Mouse (Mus musculus): Measurements from ENCODE around the gene Rapgef1.
"Not testable (repeated sequence)": the region's sequence is repeated elsewhere in the genome, so short reads cannot be mapped to it uniquely, and the experiment has no call there.

Rapgef1 gene

GRCm38 (mm10) chr2:29733348-29733747 is 113.8 kb downstream of the Rapgef1 start:
- no peak for DNase-seq (ENCODE audit: low read depth in 2 of 2, low spot score in 2 of 2)

DNA sequence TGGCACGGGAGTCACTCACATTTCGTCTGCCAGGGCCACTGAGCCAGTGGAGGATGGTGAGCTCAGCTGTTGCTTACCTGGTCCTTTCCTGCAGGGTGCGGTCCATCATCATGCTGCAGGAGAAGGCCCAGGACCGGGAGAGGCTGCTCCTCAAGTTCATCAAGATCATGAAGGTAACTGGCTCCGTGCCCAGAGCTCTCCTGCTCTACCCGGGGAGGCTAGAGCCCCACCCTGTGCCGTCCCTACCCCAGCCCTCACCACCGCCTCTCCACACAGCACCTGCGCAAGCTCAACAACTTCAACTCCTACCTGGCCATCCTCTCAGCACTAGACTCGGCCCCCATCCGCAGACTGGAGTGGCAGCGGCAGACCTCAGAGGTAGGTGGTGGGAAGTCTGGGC is 116.2 kb downstream of the Rapgef1 start:
- no peak for DNase-seq (ENCODE audit: low read depth in 2 of 2, low spot score in 2 of 2)

DNA sequence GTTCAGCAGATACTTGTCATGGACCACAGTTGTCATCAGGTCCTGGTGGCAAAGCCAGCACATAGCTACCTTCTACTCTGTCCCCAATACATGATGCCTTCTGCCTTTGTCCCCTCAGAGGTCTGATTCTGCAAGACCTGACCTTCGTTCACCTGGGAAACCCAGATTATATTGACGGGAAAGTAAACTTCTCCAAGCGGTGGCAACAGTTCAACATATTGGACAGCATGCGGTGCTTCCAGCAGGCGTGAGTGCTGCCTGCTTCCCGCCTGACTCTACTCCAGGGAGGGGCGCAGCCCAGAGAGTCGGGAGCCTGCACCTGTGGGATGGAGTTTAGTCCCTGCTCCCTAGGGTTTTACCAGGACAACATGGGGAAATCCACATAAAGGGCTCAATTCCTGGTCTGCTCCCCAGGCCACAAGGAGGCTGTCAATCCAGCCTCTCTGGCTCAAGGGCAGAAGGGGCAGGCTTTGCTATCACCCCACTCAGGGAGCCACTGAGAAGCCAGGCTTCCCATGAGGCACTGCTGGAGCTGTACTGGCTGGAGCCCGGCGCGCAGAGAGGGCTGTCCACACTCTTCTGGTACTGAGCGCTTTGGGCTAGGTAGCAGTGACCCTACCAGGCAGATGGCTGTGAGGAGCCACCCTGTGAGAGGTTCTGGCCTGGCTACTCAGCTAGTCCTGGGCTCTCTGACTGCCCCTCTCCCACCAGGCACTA is 117.8 kb downstream of the Rapgef1 start:
- no peak for DNase-seq (ENCODE audit: low read depth in 2 of 2, low spot score in 2 of 2)

DNA sequence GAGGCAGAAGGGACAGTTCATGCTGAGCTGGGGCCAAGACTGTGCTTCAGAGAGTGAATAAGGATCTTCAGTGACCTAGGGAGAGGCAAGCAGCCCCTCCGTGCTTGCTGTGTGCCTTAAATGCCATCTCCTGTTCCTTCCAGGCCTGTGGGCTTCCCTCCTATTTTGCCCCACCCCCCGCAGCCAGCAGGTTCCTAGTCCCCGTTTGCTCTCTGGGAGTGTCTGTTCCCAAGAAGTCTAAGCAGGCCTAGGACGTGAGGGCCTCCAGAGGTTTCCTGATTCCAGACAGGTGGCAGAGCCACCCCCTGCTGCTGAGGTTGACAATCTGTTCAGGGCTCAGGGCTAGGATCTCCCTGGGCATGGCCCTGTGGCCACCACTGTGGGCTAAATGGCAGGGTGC is 119.3 kb downstream of the Rapgef1 start:
- DNase-seq (ENCODE audit: low read depth in 2 of 2, low spot score in 2 of 2), result no peak

DNA sequence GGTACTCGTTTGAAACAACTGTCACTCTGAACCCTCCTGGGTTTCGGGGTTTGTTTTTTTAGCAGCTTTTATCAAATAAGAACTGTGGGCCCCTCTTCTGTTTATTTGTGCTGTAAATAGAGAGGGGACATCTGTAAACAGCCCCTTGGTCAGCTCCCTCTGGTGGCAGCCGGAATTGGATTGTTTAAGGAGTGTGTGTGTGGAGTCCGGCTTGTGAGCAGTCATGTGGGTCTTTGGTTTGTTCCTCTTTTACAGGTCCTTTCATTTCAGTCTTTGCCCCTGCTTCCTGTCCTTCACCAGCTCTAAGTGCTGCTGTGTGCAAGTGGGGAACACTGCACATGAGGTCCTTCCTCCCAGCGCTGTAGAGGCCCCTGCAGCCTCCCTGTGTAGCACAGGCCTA is 119.8 kb downstream of the Rapgef1 start:
- no peak for DNase-seq (ENCODE audit: low read depth in 2 of 2, low spot score in 2 of 2)

DNA sequence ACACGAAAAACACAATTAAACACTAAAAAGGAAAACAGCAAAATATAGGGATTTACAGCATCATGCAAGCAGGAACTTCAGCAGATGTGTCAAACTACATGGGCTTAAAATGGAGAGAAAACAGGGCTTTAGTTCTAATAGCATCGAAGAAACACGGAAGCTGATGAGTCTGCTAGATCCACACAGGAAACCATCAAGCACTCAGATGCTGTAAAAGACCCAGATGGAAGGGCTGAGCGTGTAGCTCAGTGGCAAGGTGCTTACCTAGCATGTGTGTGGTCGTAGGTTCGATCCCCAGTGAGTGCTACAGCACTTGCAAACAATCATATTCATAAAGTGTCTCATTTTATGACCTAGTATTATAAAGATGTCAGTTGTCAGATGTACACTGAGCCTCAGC is 121.7 kb downstream of the Rapgef1 start:
- no peak for DNase-seq (ENCODE audit: low read depth in 2 of 2, low spot score in 2 of 2)

- DNase-seq (ENCODE audit: low read depth in 2 of 2, low spot score in 2 of 2), result no peak
These were observed 124.7 kb downstream of the Rapgef1 start for GRCm38 (mm10) chr2:29744256-29744655.

- DNase-seq (ENCODE audit: low read depth in 2 of 2, low spot score in 2 of 2), result no peak
These were observed 127.8 kb downstream of the Rapgef1 start for GRCm38 (mm10) chr2:29747188-29747782.

DNA sequence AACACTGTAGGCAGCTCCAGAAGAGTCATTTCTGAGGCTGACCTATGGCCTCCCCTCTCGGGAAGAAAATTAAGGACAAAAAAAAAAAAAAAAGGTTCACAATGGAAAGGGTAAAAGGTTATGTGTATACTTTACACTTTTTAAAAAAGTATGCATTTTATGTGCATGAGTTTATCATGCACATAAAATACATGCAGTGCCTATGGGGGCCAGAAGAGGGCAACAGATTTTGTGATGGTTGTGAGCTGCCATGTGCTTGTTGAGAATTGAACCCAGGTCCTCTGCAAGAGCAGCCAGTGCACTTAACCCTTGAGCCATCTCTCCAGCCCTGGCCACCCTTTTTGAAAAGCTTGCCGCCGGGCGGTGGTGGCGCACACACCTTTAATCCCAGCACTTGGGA is 128.3 kb downstream of the Rapgef1 start:
- DNase-seq (ENCODE audit: low read depth in 2 of 2, low spot score in 2 of 2), result no peak

DNA sequence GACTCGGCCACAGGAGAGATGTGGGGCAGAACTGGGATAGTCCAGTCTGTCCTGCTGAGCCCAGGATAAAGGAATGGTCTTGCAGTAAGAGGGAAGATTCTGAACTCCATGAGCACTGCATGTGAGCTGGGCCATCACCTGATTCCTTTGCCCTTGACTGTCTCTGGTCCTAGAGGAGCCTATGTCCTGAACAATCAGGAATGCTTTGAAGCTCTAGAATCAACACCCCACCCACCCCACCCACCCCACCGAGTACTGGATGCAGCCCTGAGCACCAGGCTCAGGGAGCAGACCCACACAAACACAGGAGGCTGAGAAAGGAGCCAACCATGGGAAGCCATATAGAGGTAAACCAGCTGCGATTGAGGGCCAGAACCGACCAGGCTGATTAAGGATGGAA is 129.0 kb downstream of the Rapgef1 start:
- no peak for DNase-seq (ENCODE audit: low read depth in 2 of 2, low spot score in 2 of 2)

DNA sequence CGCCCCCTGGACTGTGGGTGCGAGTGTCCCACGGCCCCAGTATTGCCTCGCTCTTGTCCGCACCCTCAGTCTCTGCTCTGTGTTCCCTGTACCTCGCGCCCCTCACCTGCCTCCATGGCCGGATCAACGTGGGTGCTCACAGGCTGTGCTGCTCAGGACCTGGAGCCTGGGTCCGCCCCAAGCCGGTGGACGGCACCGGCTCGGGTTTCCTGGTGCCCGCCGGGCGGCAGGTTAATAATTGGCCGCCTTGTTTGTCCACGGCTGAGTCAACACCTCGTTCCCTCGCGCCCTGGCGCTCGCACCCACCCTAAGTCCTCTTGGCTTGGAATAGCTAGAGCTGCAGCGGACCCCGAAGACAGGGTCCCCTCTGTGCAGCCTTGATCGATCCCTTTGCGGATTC is 132.0 kb downstream of the Rapgef1 start, which contains the start of gene Gm13420:
Gene Gm13420 (minus strand): TSS at position 189 of the 400 bp plus-strand sequence.
- no peak for DNase-seq (ENCODE audit: low read depth in 2 of 2, low spot score in 2 of 2)

GRCm38 (mm10) chr2:29752397-29752796 is 132.9 kb downstream of the Rapgef1 start:
- DNase-seq (ENCODE audit: low read depth in 2 of 2, low spot score in 2 of 2), result no peak

GRCm38 (mm10) chr2:29755693-29756092 is 136.2 kb downstream of the Rapgef1 start:
- no peak for DNase-seq (ENCODE audit: low read depth in 2 of 2, low spot score in 2 of 2)

- peak; percentile 47 to 56 for DNase-seq (ENCODE audit: low read depth in 2 of 2, low spot score in 2 of 2)
These were observed 145.3 kb downstream of the Rapgef1 start for GRCm38 (mm10) chr2:29764831-29765230.

GRCm38 (mm10) chr2:29767976-29768709 is 148.6 kb downstream of the Rapgef1 start:
- DNase-seq (ENCODE audit: low read depth in 2 of 2, low spot score in 2 of 2), result no peak

DNA sequence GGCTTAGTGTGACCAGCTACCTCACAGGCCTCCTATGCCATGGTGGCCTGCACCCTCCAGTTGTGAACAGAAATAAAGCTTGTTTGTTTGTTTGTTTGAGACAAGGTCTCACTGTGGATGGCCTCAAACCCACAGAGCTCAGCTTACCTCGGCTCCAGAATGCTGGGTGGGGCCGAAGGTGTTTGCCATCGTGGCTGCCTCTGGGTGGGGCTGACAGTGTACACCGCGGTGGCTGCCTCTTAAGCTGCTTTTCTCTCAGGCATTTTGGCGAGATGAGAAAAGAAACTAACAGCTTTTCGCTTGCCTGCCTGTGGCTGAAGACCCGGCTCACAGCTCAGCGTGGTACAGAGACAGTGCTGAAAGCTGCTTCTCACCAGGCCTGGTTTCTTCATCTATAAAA is 149.4 kb downstream of the Rapgef1 start:
- no peak for DNase-seq (ENCODE audit: low read depth in 2 of 2, low spot score in 2 of 2)

DNA sequence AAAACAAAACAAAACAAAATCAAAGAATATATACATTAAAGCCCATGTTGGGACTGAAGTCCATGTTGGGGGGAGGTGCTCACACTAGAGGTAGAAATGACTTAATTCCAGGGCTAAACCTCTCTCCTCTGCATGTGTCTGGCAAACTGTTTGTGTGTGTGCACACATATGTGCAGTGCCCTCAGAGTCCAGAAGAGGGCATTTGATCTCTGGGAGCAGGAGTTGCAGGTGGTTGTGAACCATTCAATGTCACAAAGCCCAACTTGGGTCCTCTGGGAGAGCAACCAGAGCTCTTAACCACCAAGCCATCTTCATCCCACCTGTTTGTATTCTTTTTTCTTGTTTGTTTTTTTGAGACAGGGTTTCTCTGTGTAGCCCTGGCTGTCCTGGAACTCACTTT is 150.6 kb downstream of the Rapgef1 start:
- no peak for DNase-seq (ENCODE audit: low read depth in 2 of 2, low spot score in 2 of 2)

- DNase-seq (ENCODE audit: low read depth in 2 of 2, low spot score in 2 of 2), result no peak
These were observed 152.3 kb downstream of the Rapgef1 start for GRCm38 (mm10) chr2:29771611-29772461.

- DNase-seq (ENCODE audit: low read depth in 2 of 2, low spot score in 2 of 2), result no peak
These were observed 153.8 kb downstream of the Rapgef1 start for GRCm38 (mm10) chr2:29773323-29773722.

DNA sequence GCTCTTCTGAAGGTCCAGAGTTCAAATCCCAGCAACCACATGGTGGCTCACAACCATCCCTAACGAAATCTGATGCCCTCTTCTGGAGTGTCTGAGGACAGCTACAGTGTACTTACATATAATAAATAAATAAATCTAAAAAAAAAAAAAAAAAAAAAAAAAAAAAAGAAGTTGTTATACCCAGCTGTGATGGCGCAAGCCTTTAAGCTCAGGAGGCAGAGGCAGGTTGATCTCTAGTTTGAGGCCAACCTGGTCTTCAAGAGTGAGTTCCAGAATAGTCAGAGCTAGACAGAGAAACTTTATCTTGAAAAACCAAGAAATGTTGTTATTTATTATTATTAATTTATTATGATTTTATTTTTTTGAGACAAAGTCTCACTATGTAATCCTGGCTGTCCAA is 161.7 kb downstream of the Rapgef1 start:
- not testable (repeated sequence) for DNase-seq (ENCODE audit: low read depth in 2 of 2, low spot score in 2 of 2)

DNA sequence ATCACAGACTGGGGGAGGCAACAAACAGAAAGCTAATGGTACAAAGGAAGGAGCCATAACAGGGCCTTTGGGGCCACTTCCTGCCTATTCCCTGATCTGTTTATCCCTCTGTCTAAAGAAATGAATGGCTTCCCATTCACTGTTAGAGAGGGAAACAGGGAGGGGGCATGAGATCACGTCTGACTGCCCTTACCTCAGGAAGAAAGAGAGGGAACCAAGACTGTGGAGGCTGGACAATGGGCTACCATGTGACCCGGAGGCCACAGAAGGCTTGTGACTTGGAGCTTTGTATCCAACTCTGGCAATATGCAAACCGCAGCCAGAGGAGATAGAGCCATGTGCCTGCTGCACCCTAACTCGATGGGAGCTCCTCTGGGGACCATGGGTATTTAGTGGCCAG is 164.8 kb downstream of the Rapgef1 start:
- DNase-seq (ENCODE audit: low read depth in 2 of 2, low spot score in 2 of 2), result no peak
